Mouse (Mus musculus) neural tube, embryonic 14.5 days (tissue): ENCODE data around the gene Stx6. TPM values are rescaled to one million over a fixed set of nuclear protein-coding genes. Genes with fewer than 3 reads are reported as not detected.

Experiments used
- ATAC-seq: fragments of 200-750 bp; cut with Nextera tagmentation; 2 replicates; pipeline ENCODE4 v1.8.0; 2017; ENCODE audit warnings: low read depth, mild to moderate bottlenecking, moderate TSS enrichment, moderate library complexity
- H3K27ac ChIP-seq: fragments of 300-500 bp; sonication (generic); 2 replicates; pipeline ENCODE4 v1.5.1; 2014; ENCODE audit warnings: low read depth, mild to moderate bottlenecking, control low read depth, low read length, moderate library complexity, mixed read lengths
- H3K27me3 ChIP-seq: fragments of 300-500 bp; sonication (generic); 2 replicates; pipeline ENCODE4 v1.6.1; 2014; ENCODE audit warnings: low read length; ENCODE audit not compliant: control insufficient read depth, insufficient read depth
- H3K36me3 ChIP-seq: fragments of 300-500 bp; sonication (generic); 2 replicates; pipeline ENCODE4 v1.6.1; 2014; ENCODE audit warnings: low read length, mixed read lengths; ENCODE audit not compliant: control insufficient read depth, insufficient read depth
- H3K4me1 ChIP-seq: fragments of 300-500 bp; sonication (generic); 2 replicates; pipeline ENCODE4 v1.6.1; 2014; ENCODE audit warnings: low read length; ENCODE audit not compliant: control insufficient read depth, insufficient read depth
- H3K4me2 ChIP-seq: fragments of 300-500 bp; sonication (generic); 2 replicates; pipeline ENCODE4 v1.6.1; 2014; ENCODE audit warnings: mild to moderate bottlenecking, low read depth, low read length, control low read depth
- H3K4me3 ChIP-seq: fragments of 300-500 bp; sonication (generic); 2 replicates; pipeline ENCODE4 v1.5.1; 2014; ENCODE audit warnings: low read depth, low read length, control low read depth, mixed read lengths
- H3K9ac ChIP-seq: fragments of 300-500 bp; sonication (generic); replicated peaks from 2 replicates; pipeline ENCODE4 v1.6.1; 2014; ENCODE audit warnings: low read depth, mild to moderate bottlenecking, control low read depth, low read length, mixed read lengths
- H3K9me3 ChIP-seq: fragments of 300-500 bp; sonication (generic); 2 replicates; pipeline ENCODE4 v1.6.1; 2016; ENCODE audit warnings: low read length; ENCODE audit not compliant: control insufficient read depth
- WGBS: fragments of 180-500 bp; shearing (Covaris S2); extraction: QIAGEN DNeasy Blood & Tissue Kit; methylation state at CpG from one replicate; pipeline ENCODE4 v1.1.7; 2014; 5-methylcytosine and 5-hydroxymethylcytosine counted together
- polyA plus RNA-seq: library from polyadenylated mRNA; unstranded; fragments of >200 nt; fragmentation: Nextera tagmentation; extraction: Ambion mirVana; gene quantifications from 2 replicates; pipeline ENCODE4 v1.2.1, GENCODE M21; 2014

Stx6 gene
- 116 and 121 TPM in 2 replicates for polyA plus RNA-seq

GRCm38 (mm10) chr1:155158141-155158969, at the start of gene Stx6:
TSS of gene Stx6 (plus strand) at chr1:155158715.
- H3K9me3 ChIP-seq: no peaks in the 10 kb centered on the region
- peak; percentile 98 for ATAC-seq
- H3K4me1 ChIP-seq: peaks cover 6% of the 10 kb centered on the region; the same call in 1 of the 2 replicates
- peak within 1 kb of the TSS; percentile 54 for H3K4me2 ChIP-seq
- H3K27me3 ChIP-seq: no peaks in the 10 kb centered on the region
- peak within 1 kb of the TSS; percentile 79 for H3K9ac ChIP-seq
- WGBS: 2% methylated on average over 47 of the region's 48 CpGs
- H3K27ac ChIP-seq: peak within 1 kb of the TSS; percentile 90
- peak within 1 kb of the TSS; percentile 87 for H3K4me3 ChIP-seq
- no peaks in the 10 kb centered on the region for H3K36me3 ChIP-seq

GRCm38 (mm10) chr1:155109387-155110350, 48.8 kb upstream of the Stx6 start:
- Histone ChIP-seq H3K9me3 (no peaks in the 10 kb centered on the region), H3K4me1 (peaks cover 8% of the 10 kb centered on the region; the same call in 1 of the 2 replicates), H3K4me2 (0 out of 2 replicates have a peak overlapping the region, but pooled peaks have one; percentile 4), H3K36me3 (no peaks in the 10 kb centered on the region), H3K27ac (0 out of 2 replicates have a peak overlapping the region, but pooled peaks have one; percentile 23), H3K9ac (0 out of 2 replicates have a peak overlapping the region, but pooled peaks have one; percentile 12), H3K4me3 (no peak overlapping the region), H3K27me3 (no peaks in the 10 kb centered on the region)
- 25% methylated on average over 18 of the region's 18 CpGs for WGBS
- ATAC-seq: no peak

GRCm38 (mm10) chr1:155111491-155111890, 47.0 kb upstream of the Stx6 start:
- Histone ChIP-seq H3K27ac (no peak overlapping the region), H3K27me3 (no peaks in the 10 kb centered on the region), H3K9me3 (no peaks in the 10 kb centered on the region), H3K4me2 (no peak overlapping the region), H3K9ac (no peak overlapping the region), H3K4me1 (peaks cover 8% of the 10 kb centered on the region; the same call in 1 of the 2 replicates), H3K36me3 (no peaks in the 10 kb centered on the region), H3K4me3 (no peak overlapping the region)
- WGBS: 18% methylated on average over 6 of the region's 6 CpGs
- ATAC-seq: no peak

- no peaks in the 10 kb centered on the region for H3K9me3 ChIP-seq
- H3K4me3 ChIP-seq: no peak overlapping the region
- H3K27me3 ChIP-seq: no peaks in the 10 kb centered on the region
- H3K4me2 ChIP-seq: no peak overlapping the region
- H3K27ac ChIP-seq: no peak overlapping the region
- no peak for ATAC-seq
- no peak overlapping the region for H3K9ac ChIP-seq
- whole genome bisulfite sequencing: 62% methylated on average over 4 of the region's 4 CpGs
- H3K36me3 ChIP-seq: no peaks in the 10 kb centered on the region
- peaks cover 8% of the 10 kb centered on the region; the same call in 1 of the 2 replicates for H3K4me1 ChIP-seq
These were observed 46.4 kb upstream of the Stx6 start for GRCm38 (mm10) chr1:155112118-155112517.

- H3K4me2 ChIP-seq: no peak overlapping the region
- no peak overlapping the region for H3K9ac ChIP-seq
- H3K27ac ChIP-seq: no peak overlapping the region
- no peak overlapping the region for H3K4me3 ChIP-seq
- peaks cover 8% of the 10 kb centered on the region; the same call in 1 of the 2 replicates for H3K4me1 ChIP-seq
- no peak for ATAC-seq
- H3K9me3 ChIP-seq: no peaks in the 10 kb centered on the region
- H3K27me3 ChIP-seq: no peaks in the 10 kb centered on the region
- WGBS: 100% methylated on average over 1 of the region's 1 CpGs
- no peaks in the 10 kb centered on the region for H3K36me3 ChIP-seq
These were observed 45.6 kb upstream of the Stx6 start for GRCm38 (mm10) chr1:155112875-155113274.

- Histone ChIP-seq H3K4me1 (peaks cover 8% of the 10 kb centered on the region; the same call in 1 of the 2 replicates), H3K9ac (no peak overlapping the region), H3K4me3 (no peak overlapping the region), H3K36me3 (no peaks in the 10 kb centered on the region), H3K27me3 (no peaks in the 10 kb centered on the region), H3K27ac (no peak overlapping the region), H3K4me2 (no peak overlapping the region), H3K9me3 (no peaks in the 10 kb centered on the region)
- no peak for ATAC-seq
- 37% methylated on average over 3 of the region's 3 CpGs for WGBS
These were observed 44.6 kb upstream of the Stx6 start for GRCm38 (mm10) chr1:155113946-155114345.

- H3K27ac ChIP-seq: no peak overlapping the region
- H3K9me3 ChIP-seq: no peaks in the 10 kb centered on the region
- 62% methylated on average over 1 of the region's 1 CpGs for WGBS
- H3K9ac ChIP-seq: no peak overlapping the region
- no peaks in the 10 kb centered on the region for H3K36me3 ChIP-seq
- H3K4me2 ChIP-seq: no peak overlapping the region
- H3K27me3 ChIP-seq: no peaks in the 10 kb centered on the region
- no peak for ATAC-seq
- no peaks in the 10 kb centered on the region for H3K4me1 ChIP-seq
- no peak overlapping the region for H3K4me3 ChIP-seq
These were observed 38.8 kb upstream of the Stx6 start for GRCm38 (mm10) chr1:155119719-155120118.

- no peak for ATAC-seq
- no peak overlapping the region for H3K27ac ChIP-seq
These were observed 36.3 kb upstream of the Stx6 start for GRCm38 (mm10) chr1:155121977-155122939.

More at GRCm38 (mm10) chr1:155121977-155122939, 36.3 kb upstream of the Stx6 start:
- Histone ChIP-seq H3K4me1 (no peaks in the 10 kb centered on the region), H3K36me3 (no peaks in the 10 kb centered on the region), H3K4me3 (no peak overlapping the region), H3K9me3 (no peaks in the 10 kb centered on the region), H3K4me2 (no peak overlapping the region), H3K9ac (no peak overlapping the region), H3K27me3 (no peaks in the 10 kb centered on the region)
- 86% methylated on average over 21 of the region's 21 CpGs for WGBS
